Mouse (Mus musculus): ENCODE results near the gene Borcs6.
"Not testable (repeated sequence)": the region's sequence is repeated elsewhere in the genome, so short reads cannot be mapped to it uniquely, and the experiment has no call there.

Borcs6 gene

DNA sequence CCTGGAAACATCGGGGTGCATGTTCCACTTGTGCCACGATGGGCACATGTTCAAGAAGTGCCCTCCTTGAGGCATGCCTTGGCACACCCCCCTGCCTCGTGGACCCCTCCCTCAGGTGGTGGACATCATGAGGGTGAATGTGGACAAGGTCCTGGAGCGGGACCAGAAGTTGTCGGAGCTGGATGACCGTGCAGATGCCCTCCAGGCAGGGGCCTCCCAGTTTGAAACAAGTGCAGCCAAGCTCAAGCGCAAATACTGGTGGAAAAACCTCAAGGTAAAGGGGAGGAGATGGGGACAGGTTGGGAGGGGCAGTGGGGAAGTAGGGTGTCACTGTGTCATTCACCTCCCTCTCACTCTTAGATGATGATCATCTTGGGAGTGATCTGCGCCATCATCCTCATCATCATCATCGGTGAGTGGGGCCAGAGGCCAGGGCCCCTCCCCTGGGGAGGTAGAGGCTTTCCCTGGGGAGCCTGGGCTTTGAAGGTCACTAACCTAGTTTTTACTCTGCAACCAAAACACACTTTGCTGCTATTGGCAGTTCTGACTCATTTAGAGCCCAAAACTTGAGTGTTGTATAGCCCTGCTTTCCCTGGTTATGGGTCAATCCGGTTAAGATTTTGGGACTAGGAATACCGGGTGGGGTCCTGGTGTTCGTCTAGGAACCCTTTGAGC is 30.2 kb downstream of the Borcs6 start:
- no peak for DNase-seq

DNA sequence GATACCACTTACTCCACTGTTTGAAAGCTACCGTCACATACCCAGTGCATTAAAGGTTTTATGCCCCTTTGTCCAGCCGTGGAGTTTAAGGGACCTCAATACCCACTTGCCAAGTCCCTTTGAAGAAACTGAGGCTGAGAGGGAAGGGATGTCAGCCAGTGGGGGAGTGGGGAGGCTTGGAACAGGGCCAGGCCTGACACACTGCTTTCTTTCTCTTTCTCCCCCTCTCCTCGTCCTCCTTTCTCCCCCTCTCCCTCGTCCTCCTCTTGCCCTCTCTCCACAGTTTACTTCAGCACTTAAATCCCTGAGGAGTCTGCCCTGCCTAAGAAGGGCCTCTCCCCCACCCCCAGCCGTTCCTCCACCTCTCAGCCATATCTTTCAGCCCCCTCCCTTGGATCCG is 30.9 kb downstream of the Borcs6 start:
- no peak for DNase-seq

DNA sequence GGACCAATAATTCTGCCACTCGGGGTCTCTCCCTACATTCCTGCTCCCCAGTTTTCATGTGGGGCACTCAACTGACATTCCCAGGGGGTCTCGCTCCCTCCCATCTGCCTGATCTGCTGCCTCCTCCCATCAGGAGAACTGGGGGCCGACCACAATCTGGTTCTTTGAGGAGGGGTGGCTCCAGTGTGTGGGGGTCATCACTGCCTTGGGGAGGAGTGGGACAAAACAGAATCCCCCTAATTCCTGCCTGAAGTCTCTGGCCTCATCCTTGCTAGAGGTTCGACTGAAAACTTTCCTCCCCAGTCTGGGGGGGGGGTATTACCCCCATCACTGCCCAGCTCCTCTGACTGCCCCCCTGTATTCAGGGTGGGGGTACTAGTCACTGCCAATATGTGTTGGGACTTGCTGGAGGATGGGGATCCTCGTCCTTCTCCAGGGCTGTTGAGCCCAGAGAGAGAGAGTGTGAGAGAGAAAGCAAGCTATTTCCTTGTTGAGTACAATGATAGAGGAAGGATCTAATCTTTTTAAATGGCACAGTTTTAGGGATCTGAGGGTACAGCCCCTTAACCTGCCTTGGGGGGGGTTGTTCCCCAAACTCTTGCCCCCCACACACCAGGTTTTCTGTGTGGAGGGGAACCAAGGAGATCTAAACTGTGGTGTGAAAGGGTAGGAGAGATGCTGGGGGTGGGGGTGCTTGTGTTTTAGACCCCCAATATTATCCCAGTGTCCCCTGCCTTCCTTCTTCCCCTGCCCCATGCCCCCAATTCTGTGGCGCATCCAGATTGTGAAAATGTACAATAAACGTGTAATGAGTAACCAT is 32.3 kb downstream of the Borcs6 start:
- no peak for DNase-seq

DNA sequence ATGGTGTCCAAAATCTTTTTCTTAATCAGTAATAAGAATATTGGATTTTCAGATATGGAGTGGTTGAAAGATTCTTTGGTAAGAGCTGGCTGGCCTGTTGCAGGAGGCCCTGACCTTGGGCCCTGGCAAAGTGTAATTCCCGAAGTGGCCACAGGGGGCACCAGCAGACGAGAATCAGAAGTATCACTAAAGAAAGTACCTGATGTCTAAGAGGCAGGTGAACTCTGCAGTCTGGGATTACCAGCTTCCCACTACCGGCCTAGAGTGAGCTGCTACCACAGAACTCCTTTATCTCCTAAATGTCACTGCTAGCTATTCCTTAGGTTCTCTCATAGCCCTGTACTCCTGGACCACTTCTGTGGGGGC is 32.9 kb downstream of the Borcs6 start:
- peak; percentile 89 to 97 for DNase-seq

- DNase-seq, result no peak
Observed at GRCm38 (mm10) chr11:69092871-69093270, 33.4 kb downstream of the Borcs6 start.

DNA sequence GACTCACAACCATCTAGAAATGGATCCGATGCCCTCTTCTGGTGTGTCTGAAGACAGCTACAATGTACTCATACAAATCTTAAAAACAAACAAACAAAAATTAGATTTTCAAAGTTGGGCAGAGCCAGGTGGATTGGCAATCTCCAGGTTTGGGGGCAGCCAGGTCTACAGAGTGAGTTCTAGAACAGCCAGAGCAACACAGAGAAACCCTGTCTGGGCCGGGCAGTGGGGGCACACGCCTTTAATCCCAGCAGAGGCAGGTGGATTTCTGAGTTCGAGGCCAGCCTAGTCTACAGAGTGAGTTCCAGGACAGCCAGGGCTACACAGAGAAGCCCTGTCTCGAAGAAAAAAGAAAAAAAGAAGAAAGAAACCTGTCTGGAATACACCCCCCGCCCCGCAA is 34.3 kb downstream of the Borcs6 start:
- not testable (repeated sequence) for DNase-seq

- DNase-seq, result peak; percentile 100
Observed at GRCm38 (mm10) chr11:69094697-69095429, 35.3 kb downstream of the Borcs6 start, which contains the start of gene Per1. TSS of gene Per1 (plus strand) at chr11:69095217.

GRCm38 (mm10) chr11:69095511-69096231 is 36.2 kb downstream of the Borcs6 start:
- DNase-seq, result no peak

- DNase-seq, result no peak
Observed at GRCm38 (mm10) chr11:69096360-69096986, 37.0 kb downstream of the Borcs6 start.

GRCm38 (mm10) chr11:69096987-69097900 is 37.7 kb downstream of the Borcs6 start:
- peak; percentile 99 for DNase-seq

DNA sequence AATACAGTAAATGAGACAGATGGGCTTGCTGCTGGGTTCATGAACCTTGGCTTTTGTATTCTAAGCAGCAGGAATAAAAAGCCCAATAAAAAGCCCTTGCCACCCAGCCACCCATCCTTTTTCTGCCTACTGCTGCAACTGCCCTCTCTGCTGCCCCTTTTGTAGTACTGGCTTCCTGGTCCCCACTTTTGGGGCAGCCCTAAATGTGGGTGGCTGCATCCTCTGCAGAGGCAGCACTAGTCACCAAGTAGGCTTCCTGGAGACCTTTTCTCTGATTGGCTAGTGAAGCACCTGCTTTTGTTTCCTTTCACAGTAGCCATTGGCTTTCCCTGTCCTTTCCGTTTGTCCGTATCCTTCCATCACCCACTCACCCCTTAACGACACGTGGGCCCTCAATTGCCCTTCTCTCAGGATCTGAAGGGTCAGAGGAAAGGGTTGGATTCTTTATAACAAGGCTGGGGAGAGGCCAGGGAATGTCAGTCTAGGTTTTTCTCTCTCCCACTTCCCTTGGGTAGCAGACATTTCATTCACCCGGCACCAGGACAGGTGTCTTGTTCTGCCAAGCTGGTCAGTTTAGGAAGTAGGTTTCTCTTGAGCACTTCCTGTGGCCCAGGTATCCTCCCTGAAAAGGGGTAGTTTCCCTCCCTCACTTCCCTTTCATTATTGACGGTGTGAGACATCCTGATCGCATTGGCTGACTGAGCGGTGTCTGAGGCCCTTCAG is 38.7 kb downstream of the Borcs6 start:
- DNase-seq, result no peak

GRCm38 (mm10) chr11:69098762-69099091 is 39.2 kb downstream of the Borcs6 start:
- peak; percentile 98 to 99 for DNase-seq

DNA sequence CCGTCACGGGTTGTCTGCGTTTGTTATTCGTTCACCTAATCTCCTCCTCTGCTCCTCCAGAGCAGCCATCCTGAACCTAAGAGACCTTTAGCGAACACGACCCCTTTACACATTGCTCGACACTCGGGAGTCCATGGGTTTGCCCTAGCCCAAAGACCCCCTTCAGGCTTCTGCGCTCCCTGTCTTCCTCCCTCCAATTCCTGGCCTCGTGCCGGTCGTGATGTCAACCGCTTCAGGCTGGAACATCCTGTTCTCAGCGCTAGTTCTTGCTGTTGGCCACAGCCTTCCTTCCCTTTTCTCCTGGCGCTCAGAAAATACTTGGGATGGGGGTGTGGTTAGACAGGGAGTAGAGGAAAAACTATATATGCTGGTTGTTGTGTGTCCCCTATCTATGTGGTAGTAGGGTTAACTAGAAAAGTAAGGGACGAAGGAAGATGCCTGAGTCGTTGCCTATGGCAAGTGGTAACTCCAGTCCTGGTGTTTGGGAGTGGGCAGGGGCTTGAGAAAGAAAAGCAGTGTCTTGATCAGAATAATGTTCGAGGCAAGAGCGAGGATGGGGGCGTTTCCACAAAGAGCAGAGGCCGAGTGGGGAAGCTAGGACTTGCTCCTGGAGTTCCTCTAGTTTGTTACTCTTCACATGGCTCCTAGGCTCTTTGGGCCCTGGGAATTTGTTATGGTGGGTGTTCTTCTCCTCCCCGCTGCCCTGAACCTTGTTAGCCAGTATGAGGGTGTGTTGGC is 39.8 kb downstream of the Borcs6 start:
- peak; percentile 72 to 87 for DNase-seq

DNA sequence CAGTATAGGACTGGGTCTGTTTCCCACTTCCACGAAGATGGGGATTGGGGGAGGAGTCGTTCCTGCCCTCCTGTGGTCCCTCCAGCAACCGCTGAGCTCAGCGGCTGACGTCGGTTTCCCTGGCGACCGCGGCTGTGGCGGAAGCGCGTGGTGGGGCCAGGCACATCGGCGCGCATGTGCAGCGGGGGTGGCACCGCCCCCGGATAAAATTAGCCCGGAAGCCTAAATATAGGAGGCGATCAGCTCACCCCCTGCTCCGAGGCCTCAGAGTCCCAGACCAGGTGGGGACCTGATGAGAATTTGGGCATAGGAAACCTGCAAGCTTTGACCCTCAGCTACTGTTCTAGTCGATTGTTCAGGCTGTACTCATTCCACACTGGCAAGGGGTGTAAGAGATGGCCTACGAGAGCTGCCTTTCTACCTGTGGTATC is 40.4 kb downstream of the Borcs6 start:
- peak; percentile 87 to 91 for DNase-seq

DNA sequence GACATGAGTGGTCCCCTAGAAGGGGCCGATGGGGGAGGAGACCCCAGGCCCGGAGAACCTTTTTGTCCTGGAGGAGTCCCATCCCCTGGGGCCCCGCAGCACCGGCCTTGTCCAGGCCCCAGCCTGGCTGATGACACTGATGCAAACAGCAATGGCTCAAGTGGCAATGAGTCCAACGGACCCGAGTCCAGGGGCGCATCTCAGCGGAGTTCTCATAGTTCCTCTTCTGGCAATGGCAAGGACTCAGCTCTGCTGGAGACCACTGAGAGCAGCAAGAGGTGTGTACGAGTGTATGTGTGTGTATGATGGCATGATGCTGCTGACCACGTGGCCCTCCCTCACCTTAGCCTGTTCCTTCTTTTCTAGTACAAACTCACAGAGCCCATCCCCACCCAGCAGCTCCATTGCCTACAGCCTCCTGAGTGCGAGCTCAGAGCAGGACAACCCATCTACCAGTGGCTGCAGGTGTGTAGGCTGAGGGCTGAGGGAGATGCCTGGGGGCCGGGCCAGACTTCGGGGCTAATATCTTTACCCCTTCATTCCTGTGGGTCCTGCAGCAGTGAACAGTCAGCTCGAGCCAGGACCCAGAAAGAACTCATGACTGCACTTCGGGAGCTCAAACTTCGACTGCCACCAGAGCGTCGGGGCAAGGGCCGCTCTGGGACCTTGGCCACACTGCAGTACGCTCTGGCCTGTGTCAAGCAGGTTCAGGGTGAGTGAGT is 41.3 kb downstream of the Borcs6 start:
- DNase-seq, result no peak

DNA sequence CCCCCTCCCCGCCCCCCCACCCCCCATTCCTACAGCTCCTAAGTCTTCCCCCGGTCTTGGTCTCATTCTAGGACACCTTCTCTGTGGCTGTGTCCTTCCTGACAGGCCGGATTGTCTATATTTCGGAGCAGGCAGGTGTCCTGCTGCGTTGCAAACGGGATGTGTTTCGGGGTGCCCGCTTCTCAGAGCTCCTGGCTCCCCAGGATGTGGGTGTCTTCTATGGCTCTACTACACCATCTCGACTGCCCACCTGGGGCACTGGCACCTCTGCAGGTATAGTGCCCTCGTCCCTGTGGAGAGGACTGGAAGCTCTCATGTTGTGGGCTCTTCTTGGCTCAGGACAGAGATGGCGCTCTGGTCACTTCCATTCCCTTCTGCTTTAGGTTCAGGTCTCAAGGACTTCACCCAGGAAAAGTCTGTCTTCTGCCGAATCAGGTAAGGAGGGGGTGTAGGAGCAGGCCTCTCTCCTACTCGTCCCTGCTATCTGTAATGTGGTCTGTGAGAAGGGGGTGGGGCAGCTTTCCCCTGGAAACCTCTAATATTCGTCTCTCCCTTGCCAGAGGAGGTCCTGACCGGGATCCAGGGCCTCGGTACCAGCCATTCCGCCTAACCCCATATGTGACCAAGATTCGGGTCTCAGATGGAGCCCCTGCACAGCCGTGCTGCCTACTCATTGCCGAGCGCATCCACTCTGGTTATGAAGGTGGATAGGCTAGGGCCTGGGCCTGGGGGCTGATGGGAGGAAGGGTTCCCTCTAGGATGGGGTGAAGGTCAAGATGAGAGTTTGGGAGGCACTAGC is 42.3 kb downstream of the Borcs6 start:
- no peak for DNase-seq

DNA sequence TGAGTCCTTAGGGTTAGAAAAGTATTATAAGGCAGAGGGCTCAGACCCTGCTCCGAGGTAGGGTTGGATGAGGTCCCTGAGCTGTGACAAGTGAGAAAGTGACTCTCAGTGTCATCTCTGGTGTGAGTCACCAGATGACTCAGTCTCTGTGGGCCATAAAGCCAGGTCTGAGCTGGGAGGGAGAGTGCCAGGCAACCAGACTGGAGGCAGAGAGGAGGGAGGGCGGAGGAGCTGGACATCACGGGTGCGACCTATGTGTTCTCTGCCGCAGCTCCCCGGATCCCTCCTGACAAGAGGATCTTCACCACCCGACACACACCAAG is 42.8 kb downstream of the Borcs6 start:
- DNase-seq, result no peak

DNA sequence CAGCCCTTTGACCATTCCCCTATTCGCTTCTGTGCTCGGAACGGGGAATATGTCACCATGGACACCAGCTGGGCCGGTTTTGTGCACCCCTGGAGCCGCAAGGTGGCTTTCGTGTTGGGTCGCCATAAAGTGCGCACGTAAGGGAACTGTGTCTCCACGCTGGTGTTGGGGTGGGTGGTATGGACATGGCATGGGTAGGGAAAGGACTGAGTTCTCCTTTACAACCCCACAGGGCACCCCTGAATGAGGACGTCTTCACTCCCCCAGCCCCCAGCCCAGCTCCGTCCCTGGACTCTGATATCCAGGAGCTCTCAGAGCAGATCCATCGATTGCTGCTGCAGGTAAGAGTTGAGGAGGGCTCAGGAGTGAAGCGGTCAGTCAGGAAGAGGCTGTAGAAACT is 43.6 kb downstream of the Borcs6 start:
- no peak for DNase-seq
